Mouse (Mus musculus) T-cell, adult 2 months (primary cell): Measurements from ENCODE around the gene Frmd4a.
A peak's percentile ranks its signal among the peaks of the same experiment; 100 is the strongest.

ENCODE experiments used
- DNase-seq: peaks from one replicate; pipeline ENCODE4 v3.0.0; 2022; ENCODE audit warnings: low spot score

Frmd4a gene

GRCm38 (mm10) chr2:4557466-4557865 is 539.9 kb downstream of the Frmd4a start:
- no peak for DNase-seq

- no peak for DNase-seq
Observed at GRCm38 (mm10) chr2:4558651-4559203, 541.2 kb downstream of the Frmd4a start.

- DNase-seq = peak; percentile 49
Observed at GRCm38 (mm10) chr2:4559211-4559882, 541.8 kb downstream of the Frmd4a start.

GRCm38 (mm10) chr2:4559883-4560247 is 542.3 kb downstream of the Frmd4a start:
- DNase-seq = no peak

- peak; percentile 27 for DNase-seq
Observed at GRCm38 (mm10) chr2:4560516-4560915, 543.0 kb downstream of the Frmd4a start.

GRCm38 (mm10) chr2:4561196-4561595 is 543.7 kb downstream of the Frmd4a start:
- DNase-seq = no peak

- DNase-seq = no peak
Observed at GRCm38 (mm10) chr2:4562373-4562772, 544.9 kb downstream of the Frmd4a start.

GRCm38 (mm10) chr2:4562826-4563225 is 545.3 kb downstream of the Frmd4a start:
- no peak for DNase-seq

GRCm38 (mm10) chr2:4563322-4563721 is 545.8 kb downstream of the Frmd4a start:
- no peak for DNase-seq

GRCm38 (mm10) chr2:4566260-4566955 is 548.9 kb downstream of the Frmd4a start:
- no peak for DNase-seq

- peak; percentile 30 for DNase-seq
Observed at GRCm38 (mm10) chr2:4566956-4567680, 549.6 kb downstream of the Frmd4a start.

- no peak for DNase-seq
Observed at GRCm38 (mm10) chr2:4568967-4569366, 551.5 kb downstream of the Frmd4a start.

- DNase-seq = no peak
Observed at GRCm38 (mm10) chr2:4570186-4570861, 552.8 kb downstream of the Frmd4a start.

- DNase-seq = no peak
Observed at GRCm38 (mm10) chr2:4572498-4573263, 555.2 kb downstream of the Frmd4a start.

GRCm38 (mm10) chr2:4573386-4573785 is 555.9 kb downstream of the Frmd4a start:
- DNase-seq = no peak

GRCm38 (mm10) chr2:4574251-4574650 is 556.7 kb downstream of the Frmd4a start:
- DNase-seq = no peak

- DNase-seq = no peak
Observed at GRCm38 (mm10) chr2:4575163-4575562, 557.6 kb downstream of the Frmd4a start.

- no peak for DNase-seq
Observed at GRCm38 (mm10) chr2:4575975-4576374, 558.5 kb downstream of the Frmd4a start.

- no peak for DNase-seq
Observed at GRCm38 (mm10) chr2:4578291-4578690, 560.8 kb downstream of the Frmd4a start.

- DNase-seq = no peak
Observed at GRCm38 (mm10) chr2:4579357-4580068, 562.0 kb downstream of the Frmd4a start.

- DNase-seq = peak; percentile 78
Observed at GRCm38 (mm10) chr2:4580666-4581065, 563.1 kb downstream of the Frmd4a start.
